8 mouse cellular contexts compared by ENCODE assay signal in the genomic region with DNA sequence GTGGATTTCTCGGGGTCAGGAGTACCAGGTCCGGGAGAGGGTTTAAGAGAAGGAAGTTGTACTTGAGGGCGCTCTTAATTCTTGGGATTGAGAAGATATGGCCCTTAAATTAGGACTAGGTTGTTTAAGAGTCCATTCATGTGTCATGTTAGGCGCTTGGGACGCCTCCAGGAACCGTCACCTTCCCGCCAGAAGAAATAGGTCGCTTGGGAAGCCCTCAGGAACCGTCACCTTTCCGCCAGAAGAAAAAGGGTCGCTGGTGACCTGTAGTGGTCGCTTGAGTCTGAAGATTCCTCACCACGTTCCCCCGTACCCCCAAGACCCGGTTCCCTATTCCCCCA. TPM values are rescaled to one million over a fixed set of nuclear protein-coding genes. Genes with fewer than 3 reads are reported as not detected.
DNase-seq lines count a peak whose midpoint lies in the region; ATAC-seq lines count a peak whose summit lies in the region.

No protein-coding gene starts in this region.

- peak; percentile 17 for DNase-seq in right cerebral cortex, postnatal 25 days
- DNase-seq in right cerebral cortex, adult 18-20 months, result no peak
- peak; percentile 51 to 53 for DNase-seq in cerebellum, postnatal 10 days
- DNase-seq in heart, postnatal 4 days, result peak; percentile 32
- peak; percentile 36 for DNase-seq in retina, postnatal 1 day
- no peak for DNase-seq in urinary bladder, postnatal 10 days (ENCODE audit: low spot score)

- H3K4me1 ChIP-seq in liver, embryonic 15.5 days (replicated peaks), result peaks cover 32% of the 10 kb centered on the region

- H3K36me3 ChIP-seq in liver, embryonic 15.5 days (replicated peaks), result peaks cover 5% of the 10 kb centered on the region

- peak overlapping the region; percentile 92 for H3K27ac ChIP-seq in liver, embryonic 15.5 days (replicated peaks)

- under 1% methylated on average over 15 of the region's 15 CpGs for WGBS in liver, embryonic 15.5 days (ENCODE audit: insufficient replicate concordance)

- ATAC-seq in liver, embryonic 15.5 days (ENCODE audit: insufficient read depth), result no peak
- ATAC-seq in frontal cortex, adult (ENCODE audit: low TSS enrichment), result no peak

- H3K4me3 ChIP-seq in liver, embryonic 15.5 days (replicated peaks), result peak overlapping the region; percentile 85

- no peaks in the 10 kb centered on the region for H3K9me3 ChIP-seq in liver, embryonic 15.5 days (replicated peaks)

- peak overlapping the region; percentile 98 for H3K4me2 ChIP-seq in liver, embryonic 15.5 days

- H3K27me3 ChIP-seq in liver, embryonic 15.5 days, result no peaks in the 10 kb centered on the region

- peak overlapping the region; percentile 86 for H3K9ac ChIP-seq in liver, embryonic 15.5 days

RNA-seq across cellular contexts. Expression of a gene that starts 0.5 kb away (rescaled TPM):
- total RNA-seq in heart, postnatal 4 days (2021), result 10 to 100 TPM; 83.3 to 86.4 TPM
- polyA plus RNA-seq in liver, embryonic 15.5 days (2015; fragmentation: Nextera tagmentation; extraction: Ambion mirVana), result 22.4 and 27.0 TPM in 2 replicates

RNA-seq across cellular contexts. Expression of a gene that starts 1.5 kb away (rescaled TPM):
- 100 to 1,000 TPM; 130 to 132 TPM for total RNA-seq in heart, postnatal 4 days (2021)
- 35.2 and 39.4 TPM in 2 replicates for polyA plus RNA-seq in liver, embryonic 15.5 days (2015; fragmentation: Nextera tagmentation; extraction: Ambion mirVana)

RNA-seq across cellular contexts. Expression of a gene that starts 12.6 kb away (rescaled TPM):
- 10 to 100 TPM; 16.5 to 17.2 TPM for total RNA-seq in heart, postnatal 4 days (2021)
- 36.6 and 41.1 TPM in 2 replicates for polyA plus RNA-seq in liver, embryonic 15.5 days (2015; fragmentation: Nextera tagmentation; extraction: Ambion mirVana)

RNA-seq across cellular contexts. Expression of a gene that starts 13.5 kb away (rescaled TPM):
- not detected for total RNA-seq in heart, postnatal 4 days (2021)
- 0.24 and 0.29 TPM in 2 replicates for polyA plus RNA-seq in liver, embryonic 15.5 days (2015; fragmentation: Nextera tagmentation; extraction: Ambion mirVana)

RNA-seq across cellular contexts. Expression of a gene that starts 43.9 kb away (rescaled TPM):
- total RNA-seq in heart, postnatal 4 days (2021), result 1 to 10 TPM; 1.0 to 1.3 TPM
- polyA plus RNA-seq in liver, embryonic 15.5 days (2015; fragmentation: Nextera tagmentation; extraction: Ambion mirVana), result 2.1 and 2.8 TPM in 2 replicates

Comparison
In these comparisons a context has a peak if more than half of its experiments do, and no peak if none do; other contexts are left out.
1. DNase-seq: peak in right cerebral cortex, postnatal 25 days (single experiment), cerebellum, postnatal 10 days (2 of 2), heart, postnatal 4 days (single experiment) and retina, postnatal 1 day (single experiment); none in right cerebral cortex, adult 18-20 months (single experiment) and urinary bladder, postnatal 10 days (single experiment).